Mouse (Mus musculus): Measurements from ENCODE around the gene Scgb2b20.
"Not testable (repeated sequence)": the region's sequence is repeated elsewhere in the genome, so short reads cannot be mapped to it uniquely, and the experiment has no call there.

Scgb2b20 gene

GRCm38 (mm10) chr7:33366222-33366621 lies at the start of gene Scgb2b20:
TSS of gene Scgb2b20 (minus strand) at chr7:33366322.
- not testable (repeated sequence) for DNase-seq (ENCODE audit: low read depth in 2 of 2, low spot score in 2 of 2)

DNA sequence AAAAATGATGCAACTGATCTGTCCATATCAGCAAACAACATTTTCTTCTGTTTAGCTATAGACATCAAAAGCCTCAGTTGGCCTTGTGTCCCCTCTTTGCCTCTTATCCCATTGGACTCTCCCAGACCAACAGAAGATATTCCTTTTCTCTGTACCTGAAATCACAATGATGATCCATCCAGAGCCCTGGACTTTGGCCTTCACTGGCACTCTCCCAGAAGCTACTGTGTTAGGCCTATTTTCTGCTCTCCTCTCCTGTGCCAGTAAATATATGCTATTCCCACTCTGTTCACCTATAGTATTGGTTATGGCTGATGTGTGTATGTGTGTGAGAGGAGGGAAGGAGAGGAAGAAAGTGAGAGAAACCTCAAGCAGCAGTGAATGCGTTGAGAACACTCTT lies 43.6 kb upstream of the Scgb2b20 start:
- DNase-seq (ENCODE audit: low read depth in 2 of 2, low spot score in 2 of 2), result not testable (repeated sequence)

- DNase-seq (ENCODE audit: low read depth in 2 of 2, low spot score in 2 of 2), result no peak
Measured at GRCm38 (mm10) chr7:33401650-33402049, 35.5 kb upstream of the Scgb2b20 start.

- DNase-seq (ENCODE audit: low read depth in 2 of 2, low spot score in 2 of 2), result not testable (repeated sequence)
Measured at GRCm38 (mm10) chr7:33399749-33400148, 33.6 kb upstream of the Scgb2b20 start.

DNA sequence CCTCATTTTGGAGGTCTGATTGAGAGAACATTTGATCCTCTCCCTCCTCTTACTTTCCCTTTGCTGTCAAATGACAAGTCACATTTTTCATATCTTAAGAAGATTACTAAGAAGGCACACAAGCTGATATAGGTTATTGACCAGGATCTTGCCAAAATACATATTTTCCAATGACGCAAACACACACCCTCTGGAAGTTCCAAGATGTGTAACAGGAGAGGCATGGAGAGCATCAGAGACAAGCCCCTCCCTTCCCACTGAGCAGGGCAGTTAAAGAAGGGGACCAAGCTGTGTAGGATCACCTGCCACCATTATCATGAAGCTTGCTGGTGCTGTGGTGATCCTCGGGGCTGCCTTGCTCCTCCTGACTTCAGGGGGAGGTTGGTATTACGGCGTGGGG lies 6.8 kb upstream of the Scgb2b20 start, which contains the start of gene Scgb1b20:
Scgb1b20 (plus strand) TSS at position 301 of the 400 bp plus-strand sequence.
- not testable (repeated sequence) for DNase-seq (ENCODE audit: low read depth in 2 of 2, low spot score in 2 of 2)
